Mouse (Mus musculus) subcutaneous adipose tissue, adult 2 months (tissue): ENCODE data around the gene Tex14. TPM values are rescaled to one million over a fixed set of nuclear protein-coding genes. Genes with fewer than 3 reads are reported as not detected.

ENCODE experiments used
- polyA plus RNA-seq: library from polyadenylated mRNA; depleted of rRNA; stranded (reverse); fragments of >200 nt; gene quantifications from 2 replicates; pipeline ENCODE4 v1.2.3, GENCODE M21; 2012; ENCODE audit warnings: low replicate concordance; rRNA removed

The Tex14 gene
- polyA plus RNA-seq: 0.42 and 0.45 TPM in 2 replicates

GRCm38 (mm10) chr11:87404876-87405275 lies at the start of gene Tex14, which contains the start of gene Rad51c:
TSS of gene Tex14 (plus strand) at chr11:87405065.
TSS of gene Rad51c (minus strand) at chr11:87404954.

DNA sequence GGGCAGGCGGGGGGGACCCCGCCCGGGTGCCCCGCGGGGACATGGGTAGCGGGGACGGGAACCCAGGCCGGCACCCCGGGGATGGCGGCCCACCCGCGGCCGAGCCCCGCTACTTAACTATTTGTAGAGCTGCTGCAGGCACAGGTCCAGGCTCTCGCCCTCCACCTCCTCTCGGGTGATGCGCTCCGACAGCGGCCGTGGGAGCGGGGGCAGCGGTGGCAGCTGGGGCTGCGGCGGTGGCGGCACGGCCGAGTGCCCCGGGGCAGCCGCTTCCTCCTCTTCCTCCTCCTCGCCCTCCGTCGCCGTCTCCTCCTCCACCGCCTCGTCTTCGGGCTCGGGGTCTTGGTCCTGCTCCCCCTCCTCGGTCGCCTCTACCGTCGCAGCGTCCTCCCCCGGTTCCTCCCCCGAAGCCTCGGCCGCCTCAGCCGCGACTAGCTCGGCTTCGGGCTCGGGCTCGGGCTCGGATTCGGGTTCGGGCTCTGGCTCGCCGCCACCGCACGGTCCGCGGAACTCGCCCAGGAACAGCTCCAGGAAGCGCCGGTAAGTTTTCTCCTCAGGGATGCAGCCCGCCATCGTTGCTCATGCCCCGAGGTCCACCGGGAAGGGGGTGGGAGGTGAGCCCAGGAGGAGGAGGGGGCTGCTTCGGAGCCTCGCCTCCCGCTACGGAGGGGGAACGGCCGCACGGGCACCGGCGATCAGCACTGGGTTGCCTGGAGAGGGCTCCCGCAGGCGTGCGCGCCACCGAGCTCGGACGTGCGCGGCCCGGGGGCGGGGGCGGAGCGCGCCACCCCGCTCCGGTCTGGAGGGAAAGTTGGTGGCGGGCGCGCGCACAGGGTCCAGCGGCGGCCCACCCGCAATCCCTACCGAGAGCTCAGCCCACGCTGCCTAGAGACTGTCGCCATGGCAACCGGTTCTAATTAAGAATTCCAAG lies 46.3 kb upstream of the Tex14 start, which contains the start of gene Ppm1e:
TSS of gene Ppm1e (minus strand) at position 693 of the 931 bp plus-strand sequence.

DNA sequence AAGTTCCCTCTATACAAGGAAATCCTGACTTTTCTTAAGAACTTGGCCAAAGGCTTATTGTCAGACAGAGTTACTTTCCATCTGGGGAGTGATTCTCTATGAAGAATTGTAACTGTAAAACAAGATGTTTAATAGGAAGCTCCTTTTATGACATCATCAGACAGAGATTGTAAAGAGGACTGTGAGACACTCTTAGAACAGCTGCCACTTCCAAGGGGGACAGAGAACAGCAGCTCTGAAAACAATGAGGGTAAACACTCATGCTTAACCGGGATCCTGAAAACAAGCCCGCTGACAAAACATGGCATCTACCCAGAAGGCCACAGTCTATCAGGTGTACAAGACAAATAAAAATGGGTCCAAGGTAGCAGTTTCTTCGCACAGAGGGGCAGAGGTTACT lies 161.6 kb downstream of the Tex14 start, which contains the start of gene Gm11492:
TSS of gene Gm11492 (plus strand) at position 153 of the 400 bp plus-strand sequence.

DNA sequence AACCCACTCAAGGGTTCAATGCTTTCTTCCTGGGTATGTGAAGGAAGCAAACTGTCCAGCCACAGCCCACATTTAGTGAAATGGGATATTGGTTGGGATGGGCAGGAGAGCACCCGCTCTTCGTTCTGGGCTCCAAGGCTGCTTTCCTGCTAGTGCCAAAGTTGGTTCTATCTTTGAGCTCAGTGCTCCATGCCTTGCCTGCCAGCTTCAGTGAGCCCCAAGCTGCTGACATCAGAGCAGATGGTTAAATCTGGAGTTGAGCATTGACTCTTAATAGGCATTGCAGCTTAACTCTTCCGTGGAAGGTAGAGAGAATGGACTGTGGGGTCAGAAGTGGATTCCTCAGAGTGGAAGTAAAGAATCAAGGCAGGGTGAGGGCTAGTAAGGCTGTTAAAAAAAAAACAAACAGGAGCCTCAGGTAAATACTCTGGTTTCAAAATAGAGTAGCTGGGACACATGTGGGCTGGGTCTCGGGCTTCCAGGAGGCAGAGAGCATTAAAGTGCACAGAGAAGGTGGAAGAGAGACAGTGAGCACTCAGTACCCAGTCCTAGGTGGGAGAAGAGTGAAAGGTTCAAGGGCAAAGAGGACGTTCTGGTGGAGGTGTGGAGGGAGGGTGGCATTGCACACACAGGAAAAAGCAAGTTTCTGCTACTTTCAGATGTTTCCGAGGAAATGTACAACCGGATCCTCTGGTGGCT lies 163.5 kb downstream of the Tex14 start, which contains the start of gene Sept4:
TSS of gene Sept4 (plus strand) at position 649 of the 699 bp plus-strand sequence.

GRCm38 (mm10) chr11:87591526-87592353 lies 186.9 kb downstream of the Tex14 start, which contains the start of gene Mtmr4:
TSS of gene Mtmr4 (plus strand) at chr11:87592162.

Other genes starting within 250 kb of the Tex14 start
- gene Ppm1e, start 46.0 kb upstream of the Tex14 start, polyA plus RNA-seq: 0.29 and 6.3 TPM in 2 replicates
- gene Rad51c, start 111 bp upstream of the Tex14 start, polyA plus RNA-seq: 0.26 and 1.5 TPM in 2 replicates
- gene Gm11492, start 161.6 kb downstream of the Tex14 start, polyA plus RNA-seq: 0.14 TPM in 1 of 2 replicates, not detected in the other
- 34.7 and 112 TPM in 2 replicates for gene Sept4, start 163.8 kb downstream of the Tex14 start, polyA plus RNA-seq
- gene Mtmr4, start 187.1 kb downstream of the Tex14 start, polyA plus RNA-seq: 14.9 and 41.4 TPM in 2 replicates
- gene Hsf5, start 212.1 kb downstream of the Tex14 start, polyA plus RNA-seq: 0.09 TPM in 1 of 2 replicates, not detected in the other